Mouse (Mus musculus) liver, embryonic 18 days (tissue): ENCODE measurements around the gene Gm11114. TPM values are rescaled to one million over a fixed set of nuclear protein-coding genes. Genes with fewer than 3 reads are reported as not detected.

Experiments used
- polyA plus RNA-seq: library from polyadenylated mRNA; depleted of rRNA; stranded (reverse); fragments of >200 nt; gene quantifications from 2 replicates; pipeline ENCODE4 v1.2.3, GENCODE M21; 2012; rRNA removed

The Gm11114 gene
- polyA plus RNA-seq: not detected in 2 replicates

GRCm38 (mm10) chr9:85312473-85312872 is at the start of gene Gm11114:
TSS of gene Gm11114 (plus strand) at chr9:85312773.

GRCm38 (mm10) chr9:85327242-85328211 is 15.0 kb downstream of the Gm11114 start, which contains the start of gene Tent5a:
TSS of gene Tent5a (minus strand) at chr9:85327348.

Other genes with a start within 250 kb of the Gm11114 start
- gene Tent5a, start 14.6 kb downstream of the Gm11114 start, polyA plus RNA-seq: 9.3 and 11.1 TPM in 2 replicates